Mouse (Mus musculus) frontal cortex, adult 2 months (tissue): ENCODE measurements around the gene Spint3. TPM values are rescaled to one million over a fixed set of nuclear protein-coding genes. Genes with fewer than 3 reads are reported as not detected.

Experiments
- DNase-seq, 2 experiments: peaks; one replicate each; pipeline ENCODE4 v3.0.0; 2022; ENCODE audit warnings: low spot score in 1 of 2; ENCODE audit errors: extremely low spot score in 1 of 2
- polyA plus RNA-seq: library from polyadenylated mRNA; depleted of rRNA; stranded (reverse); fragments of >200 nt; gene quantifications from 2 replicates; pipeline ENCODE4 v1.2.3, GENCODE M21; 2012

Gene Spint3
- polyA plus RNA-seq, 1 experiment = not detected

GRCm38 (mm10) chr2:164551502-164551901, 21.8 kb downstream of the Spint3 start:
- no peak for DNase-seq

DNA sequence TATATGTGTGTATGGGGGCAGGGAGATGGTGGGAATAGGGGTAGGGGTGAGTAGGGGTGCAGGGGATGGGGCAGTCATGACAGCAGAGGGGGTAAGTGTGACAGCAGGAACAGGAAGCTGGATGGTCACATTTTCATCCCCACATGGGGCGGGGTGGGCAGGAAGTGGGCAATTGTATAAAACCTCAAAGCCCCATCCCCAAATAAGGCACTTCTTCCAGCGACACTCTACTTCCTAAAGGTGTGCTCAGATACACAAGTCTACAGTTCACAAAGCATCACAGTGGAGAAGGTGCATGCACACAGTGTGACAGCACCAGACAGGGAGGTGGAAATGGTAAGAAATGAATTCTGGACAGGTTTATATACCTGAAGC, 22.4 kb downstream of the Spint3 start:
- no peak for DNase-seq

DNA sequence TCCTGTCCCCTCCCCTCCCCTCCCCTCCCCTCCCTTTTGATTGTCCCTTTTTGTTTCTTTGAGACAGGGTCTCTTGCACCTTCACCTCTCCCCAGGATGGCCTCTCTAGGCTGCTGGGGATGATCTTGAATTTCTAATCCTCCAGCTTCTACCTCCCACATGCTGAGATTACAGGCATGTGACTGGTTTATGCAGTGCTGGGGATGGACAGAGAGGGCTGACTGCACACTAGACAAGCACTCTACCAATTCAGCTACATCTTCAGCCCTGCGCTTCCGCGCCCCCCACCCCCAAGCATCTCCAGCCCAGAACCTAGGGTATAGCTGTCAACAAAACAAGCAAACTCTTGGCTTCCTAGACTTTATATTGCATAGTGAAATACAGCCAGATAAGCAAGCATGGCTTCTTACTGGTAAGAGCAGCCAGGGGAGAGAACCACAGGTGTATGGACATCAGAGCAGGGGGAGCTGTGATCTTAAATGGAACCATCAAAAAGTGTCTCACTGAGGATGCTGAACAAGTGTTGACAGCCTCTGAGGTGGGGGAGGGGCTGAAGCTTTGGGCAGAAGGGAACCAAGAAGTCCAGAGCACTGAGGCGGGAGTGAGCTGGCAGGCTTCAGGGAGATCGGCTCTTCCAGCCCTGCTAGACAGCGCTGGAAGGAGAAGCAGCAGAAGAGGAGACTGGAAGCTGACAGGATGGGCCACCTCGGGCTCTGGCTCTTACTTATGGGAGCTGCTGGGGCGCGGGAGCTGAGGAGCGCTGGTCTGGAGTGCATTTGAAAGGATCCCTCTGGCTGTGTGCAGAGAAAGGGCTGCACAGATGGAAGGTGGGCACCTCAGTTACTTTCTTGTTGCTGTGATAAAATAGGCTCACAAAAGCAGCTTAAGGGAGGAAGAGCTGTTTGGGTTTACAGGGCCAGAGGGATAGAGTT, 23.0 kb downstream of the Spint3 start:
- peak; percentile 22 to 51 for DNase-seq

- no peak for DNase-seq
Measured at GRCm38 (mm10) chr2:164549338-164549737, 23.9 kb downstream of the Spint3 start.

GRCm38 (mm10) chr2:164544454-164545097, 28.7 kb downstream of the Spint3 start:
- DNase-seq = no peak

DNA sequence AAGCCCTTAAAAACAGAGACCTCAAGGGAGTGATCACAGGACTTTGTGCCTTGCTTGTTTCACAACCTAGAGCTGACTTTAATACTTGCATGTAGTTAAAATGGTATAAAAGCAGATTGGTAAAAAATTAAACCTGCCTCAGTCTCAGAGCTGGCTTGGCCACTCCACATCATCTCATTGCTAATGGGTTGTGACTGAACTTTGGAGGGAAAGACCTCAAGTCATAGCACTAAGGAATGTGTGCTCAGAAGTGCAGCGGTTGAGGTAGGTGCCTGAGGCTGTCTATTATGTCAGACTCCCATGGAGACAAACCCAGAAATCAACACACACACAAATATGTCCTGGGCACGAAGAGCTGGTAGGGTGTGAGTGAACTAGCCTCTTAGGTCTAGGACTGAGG, 29.5 kb downstream of the Spint3 start:
- DNase-seq = no peak

DNA sequence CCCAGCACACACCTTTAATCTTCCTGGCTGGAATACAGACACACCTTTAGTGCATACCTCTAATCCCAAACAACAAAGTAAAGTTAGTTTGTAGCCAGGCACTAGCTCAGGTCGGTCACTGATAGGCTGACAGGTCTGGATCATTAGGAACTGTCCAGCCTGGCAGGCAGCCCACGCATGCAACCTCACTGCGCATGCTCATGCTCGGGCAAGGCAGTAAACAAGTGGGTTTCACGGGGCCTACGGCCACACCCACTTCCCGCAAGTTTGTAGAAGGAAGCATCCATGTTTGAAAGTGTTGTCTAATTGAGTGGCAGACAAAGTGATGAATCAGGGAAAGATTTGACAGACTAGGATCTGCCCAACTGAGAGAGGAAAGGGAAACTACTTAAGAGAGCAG, 30.7 kb downstream of the Spint3 start:
- DNase-seq = no peak

- DNase-seq = peak; percentile 73 to 83
Measured at GRCm38 (mm10) chr2:164542132-164542531, 31.1 kb downstream of the Spint3 start.

DNA sequence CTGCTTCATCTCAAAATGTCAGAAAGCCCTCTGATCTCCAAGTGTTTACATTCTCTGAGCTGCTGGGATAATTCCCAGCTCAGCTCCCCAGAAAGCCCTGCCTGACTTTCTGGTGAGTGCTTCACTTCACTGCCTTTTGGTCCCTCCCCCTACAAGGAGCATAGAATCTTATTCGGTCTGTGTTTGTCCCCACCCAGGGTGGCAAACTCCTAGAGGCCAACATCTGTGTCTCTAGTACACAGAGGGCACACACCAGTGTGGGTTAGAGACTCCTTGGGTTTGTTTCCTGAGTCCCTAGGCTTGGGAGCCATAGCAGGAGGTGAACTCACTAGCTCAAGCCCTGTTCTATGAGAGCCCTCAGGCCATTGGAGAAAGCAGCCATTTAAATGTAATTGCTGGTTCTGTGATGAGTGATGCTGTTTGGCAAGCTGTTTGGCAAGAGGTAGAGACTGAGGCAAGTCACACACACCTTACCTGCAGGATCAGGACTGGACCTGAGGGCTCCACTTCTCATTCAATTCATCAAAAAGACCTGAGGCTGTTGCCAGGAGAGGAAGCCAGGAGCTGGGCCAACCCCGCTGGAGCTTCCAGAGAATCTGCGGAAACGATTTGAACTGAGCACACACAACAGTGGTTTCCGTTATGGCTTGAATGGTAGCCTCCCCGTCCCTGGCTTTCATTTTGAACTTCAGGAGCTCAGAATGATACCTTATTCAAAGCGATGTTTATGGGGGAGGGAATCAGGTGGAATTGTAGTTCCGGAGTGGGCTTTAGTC, 32.4 kb downstream of the Spint3 start:
- no peak for DNase-seq

- no peak for DNase-seq
Measured at GRCm38 (mm10) chr2:164537003-164537402, 36.3 kb downstream of the Spint3 start.

DNA sequence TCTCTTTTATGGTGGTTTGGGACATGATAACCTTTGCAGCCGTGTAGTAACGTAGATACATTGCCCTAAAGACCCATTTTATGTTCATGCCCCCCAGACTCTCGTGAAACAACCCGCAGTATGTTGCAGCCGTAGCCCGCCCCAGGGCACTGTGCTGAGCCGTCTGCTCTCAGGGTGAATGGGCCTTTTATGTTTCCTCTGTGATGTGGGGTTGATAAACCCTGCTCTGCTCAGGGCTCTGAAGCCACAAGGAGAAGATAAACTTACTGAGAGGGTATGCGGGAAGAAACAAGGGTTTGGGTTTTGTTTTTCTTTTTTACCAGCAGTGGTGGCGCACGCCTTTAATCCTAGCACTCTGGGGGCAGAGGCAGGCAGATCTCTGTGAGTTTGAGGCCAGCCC, 38.9 kb downstream of the Spint3 start:
- no peak for DNase-seq

DNA sequence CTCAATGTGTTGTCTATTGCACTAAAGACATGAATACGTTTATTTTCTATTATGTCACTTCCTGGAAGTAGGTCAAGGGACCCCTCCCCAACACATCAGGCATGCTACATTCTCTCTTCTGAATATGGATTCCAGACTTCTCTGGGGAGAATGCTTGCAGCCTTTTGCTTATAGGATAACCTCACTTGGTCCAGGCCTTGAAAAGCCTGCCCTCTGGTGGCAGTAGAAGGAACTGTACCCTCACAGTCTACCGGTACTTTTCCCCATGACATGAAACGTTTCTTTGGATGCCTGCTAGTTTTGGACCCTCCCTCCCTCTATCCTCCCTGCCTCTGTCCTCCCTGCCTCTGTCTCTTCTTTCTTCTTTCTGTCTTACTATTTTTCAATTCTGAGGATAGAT, 42.1 kb downstream of the Spint3 start:
- peak; percentile 44 to 89 for DNase-seq

- no peak for DNase-seq
Measured at GRCm38 (mm10) chr2:164528557-164528956, 44.7 kb downstream of the Spint3 start.

- DNase-seq = no peak
Measured at GRCm38 (mm10) chr2:164523301-164523773, 49.9 kb downstream of the Spint3 start.

- no peak for DNase-seq
Measured at GRCm38 (mm10) chr2:164522280-164522679, 51.0 kb downstream of the Spint3 start.

- DNase-seq = peak in 1 of 2 experiments; percentile 46
Measured at GRCm38 (mm10) chr2:164521841-164522240, 51.4 kb downstream of the Spint3 start.

- peak in 1 of 2 experiments; percentile 32 for DNase-seq
Measured at GRCm38 (mm10) chr2:164520782-164521181, 52.5 kb downstream of the Spint3 start.
